Mouse (Mus musculus): ENCODE results near the gene Fam114a1.

DNA sequence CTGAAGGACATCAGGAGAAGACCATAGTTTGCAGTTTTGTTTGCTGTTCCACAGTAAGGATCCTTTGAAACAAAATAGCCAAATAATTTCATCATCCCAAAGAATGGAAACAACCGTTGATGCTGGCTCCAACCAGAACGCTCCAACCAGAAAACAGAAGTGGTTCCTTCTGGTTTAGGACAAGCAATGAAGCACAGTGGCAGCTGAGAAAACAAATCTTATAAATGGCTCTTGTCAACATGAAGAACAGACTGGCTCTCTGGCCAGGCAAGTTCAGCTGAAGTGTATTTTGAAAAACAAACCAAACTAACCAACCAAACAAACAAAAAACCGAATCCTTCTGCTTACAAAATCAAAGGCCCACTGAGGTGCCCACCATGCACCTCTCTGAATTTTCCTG, 119.8 kb downstream of the Fam114a1 start:
- no peak for TF ChIP-seq CTCF (IDR thresholded peaks at IDR 0.05; ENCODE audit: low read depth, low read length)
- no peak for TF ChIP-seq GATA1 (IDR thresholded peaks at IDR 0.05; ENCODE audit: borderline replicate concordance, low read length)
- no peak for TF ChIP-seq TAL1 (conservative IDR thresholded peaks at IDR 0.05; ENCODE audit: low read depth, low read length)
